Comparison of ENCODE assay signal across 8 mouse cellular contexts in genomic region chr17:56472121-56472520, GRCm38 (mm10). TPM values are rescaled to one million over a fixed set of nuclear protein-coding genes. Genes with fewer than 3 reads are reported as not detected.
DNase-seq lines count a peak whose midpoint lies in the region; ATAC-seq and TF ChIP-seq lines count a peak whose summit lies in the region.

No protein-coding gene starts in this region.

- peak overlapping the region; percentile 96 for H3K4me2 ChIP-seq in heart, embryonic 13.5 days
- H3K4me2 ChIP-seq in hindbrain, embryonic 12.5 days (replicated peaks): peak overlapping the region; percentile 96
- H3K4me2 ChIP-seq in midbrain, embryonic 13.5 days (replicated peaks): peak overlapping the region; percentile 98

- H3K27ac ChIP-seq in heart, embryonic 13.5 days (replicated peaks): no peak overlapping the region
- H3K27ac ChIP-seq in hindbrain, embryonic 12.5 days: no peak overlapping the region; the same call in 1 of the 2 replicates
- H3K27ac ChIP-seq in midbrain, embryonic 13.5 days: peak overlapping the region; percentile 72; the same call in 1 of the 2 replicates
- H3K27ac ChIP-seq in cerebellum, adult 2 months (ENCODE audit: insufficient read depth, low read length): no peak overlapping the region

- TF ChIP-seq CTCF in cerebellum, adult 2 months (IDR thresholded peaks at IDR 0.05; ENCODE audit: borderline replicate concordance, insufficient read depth, low read depth, low read length): no peak

- peaks cover 55% of the 10 kb centered on the region for H3K27me3 ChIP-seq in heart, embryonic 13.5 days (replicated peaks)
- H3K27me3 ChIP-seq in hindbrain, embryonic 12.5 days: peaks cover 12% of the 10 kb centered on the region; the same call in 1 of the 2 replicates
- no peaks in the 10 kb centered on the region for H3K27me3 ChIP-seq in midbrain, embryonic 13.5 days
- no peaks in the 10 kb centered on the region for H3K27me3 ChIP-seq in cerebellum, adult 2 months (ENCODE audit: control insufficient read depth, insufficient read depth, low read length)

- H3K36me3 ChIP-seq in heart, embryonic 13.5 days: no peaks in the 10 kb centered on the region; the same call in 1 of the 2 replicates
- peaks cover 6% of the 10 kb centered on the region for H3K36me3 ChIP-seq in hindbrain, embryonic 12.5 days
- peaks cover 15% of the 10 kb centered on the region for H3K36me3 ChIP-seq in midbrain, embryonic 13.5 days

- peaks cover 6% of the 10 kb centered on the region; the same call in 1 of the 2 replicates for H3K9me3 ChIP-seq in heart, embryonic 13.5 days
- no peaks in the 10 kb centered on the region for H3K9me3 ChIP-seq in hindbrain, embryonic 12.5 days (replicated peaks)
- no peaks in the 10 kb centered on the region for H3K9me3 ChIP-seq in midbrain, embryonic 13.5 days

- peaks cover 83% of the 10 kb centered on the region for H3K4me1 ChIP-seq in heart, embryonic 13.5 days
- H3K4me1 ChIP-seq in hindbrain, embryonic 12.5 days: peaks cover 80% of the 10 kb centered on the region
- H3K4me1 ChIP-seq in midbrain, embryonic 13.5 days (replicated peaks): peaks cover 78% of the 10 kb centered on the region
- H3K4me1 ChIP-seq in cerebellum, adult 2 months (ENCODE audit: control insufficient read depth, insufficient read depth, low read length): peaks cover 38% of the 10 kb centered on the region

- ATAC-seq in heart, embryonic 13.5 days (ENCODE audit: extremely low read depth, insufficient number of reproducible peaks, low FRiP score, low TSS enrichment): no peak
- no peak for ATAC-seq in hindbrain, embryonic 12.5 days (ENCODE audit: low FRiP score)
- ATAC-seq in midbrain, embryonic 13.5 days: no peak
- ATAC-seq in monocyte, adult 5-6 weeks (replicated peaks; ENCODE audit: insufficient number of reproducible peaks, low FRiP score, low TSS enrichment, poor library complexity, severe bottlenecking): no peak

- H3K4me3 ChIP-seq in heart, embryonic 13.5 days: peak overlapping the region; percentile 64
- peak overlapping the region; percentile 90 for H3K4me3 ChIP-seq in hindbrain, embryonic 12.5 days
- peak overlapping the region; percentile 92 for H3K4me3 ChIP-seq in midbrain, embryonic 13.5 days (replicated peaks)
- H3K4me3 ChIP-seq in cerebellum, adult 2 months (replicated peaks; ENCODE audit: insufficient read depth, low read depth, low read length): no peak overlapping the region

- DNase-seq in heart, adult 9 months (ENCODE audit: low spot score in 2 of 2): no peak
- peak; percentile 32 for DNase-seq in NIH3T3 (ENCODE audit: low read depth)
- no peak for DNase-seq in thymus, postnatal 4 days
- DNase-seq in cerebellum, adult 2 months: no peak

- WGBS in heart, embryonic 13.5 days: 12% methylated on average over 16 of the region's 16 CpGs
- WGBS in hindbrain, embryonic 12.5 days: 8% methylated on average over 16 of the region's 16 CpGs
- 8% methylated on average over 16 of the region's 16 CpGs for WGBS in midbrain, embryonic 13.5 days
- WGBS in cerebellum, adult 2 months: 53% methylated on average over 16 of the region's 16 CpGs

- peak overlapping the region; percentile 88 for H3K9ac ChIP-seq in heart, embryonic 13.5 days
- H3K9ac ChIP-seq in hindbrain, embryonic 12.5 days: peak overlapping the region; percentile 98
- H3K9ac ChIP-seq in midbrain, embryonic 13.5 days (replicated peaks): peak overlapping the region; percentile 95

- TF ChIP-seq POLR2A in cerebellum, adult 2 months (IDR thresholded peaks at IDR 0.05; ENCODE audit: borderline replicate concordance, insufficient read depth, low read length): no peak

RNA-seq across cellular contexts. Expression of gene Ptprs, which starts 4.2 kb away (rescaled TPM):
- polyA plus RNA-seq in heart, embryonic 13.5 days (2015; fragmentation: Nextera tagmentation; extraction: Ambion mirVana): 45.4 and 50.1 TPM in 2 replicates
- 316 and 326 TPM in 2 replicates for polyA plus RNA-seq in hindbrain, embryonic 12.5 days (2016; fragmentation: Nextera tagmentation; extraction: Ambion mirVana)
- polyA plus RNA-seq in midbrain, embryonic 13.5 days (2015; fragmentation: Nextera tagmentation; extraction: Ambion mirVana): 278 and 317 TPM in 2 replicates
- total RNA-seq in monocyte, adult 5-6 weeks (2017): 15.5 to 40.8 TPM (median 16.3 TPM) in 3 replicates
- 478 and 518 TPM in 2 replicates for polyA plus RNA-seq in cerebellum, adult 2 months (2012; rRNA removed)

RNA-seq across cellular contexts. Expression of gene Znrf4, which starts 40.1 kb away (rescaled TPM):
- polyA plus RNA-seq in heart, embryonic 13.5 days (2015; fragmentation: Nextera tagmentation; extraction: Ambion mirVana): not detected in 2 replicates
- not detected in 2 replicates for polyA plus RNA-seq in hindbrain, embryonic 12.5 days (2016; fragmentation: Nextera tagmentation; extraction: Ambion mirVana)
- 0.17 TPM in 1 of 2 replicates, not detected in the other for polyA plus RNA-seq in midbrain, embryonic 13.5 days (2015; fragmentation: Nextera tagmentation; extraction: Ambion mirVana)
- not detected in 3 replicates for total RNA-seq in monocyte, adult 5-6 weeks (2017)
- not detected in 2 replicates for polyA plus RNA-seq in cerebellum, adult 2 months (2012; rRNA removed)
